8 mouse cellular contexts compared by ENCODE assay signal in the genomic region with DNA sequence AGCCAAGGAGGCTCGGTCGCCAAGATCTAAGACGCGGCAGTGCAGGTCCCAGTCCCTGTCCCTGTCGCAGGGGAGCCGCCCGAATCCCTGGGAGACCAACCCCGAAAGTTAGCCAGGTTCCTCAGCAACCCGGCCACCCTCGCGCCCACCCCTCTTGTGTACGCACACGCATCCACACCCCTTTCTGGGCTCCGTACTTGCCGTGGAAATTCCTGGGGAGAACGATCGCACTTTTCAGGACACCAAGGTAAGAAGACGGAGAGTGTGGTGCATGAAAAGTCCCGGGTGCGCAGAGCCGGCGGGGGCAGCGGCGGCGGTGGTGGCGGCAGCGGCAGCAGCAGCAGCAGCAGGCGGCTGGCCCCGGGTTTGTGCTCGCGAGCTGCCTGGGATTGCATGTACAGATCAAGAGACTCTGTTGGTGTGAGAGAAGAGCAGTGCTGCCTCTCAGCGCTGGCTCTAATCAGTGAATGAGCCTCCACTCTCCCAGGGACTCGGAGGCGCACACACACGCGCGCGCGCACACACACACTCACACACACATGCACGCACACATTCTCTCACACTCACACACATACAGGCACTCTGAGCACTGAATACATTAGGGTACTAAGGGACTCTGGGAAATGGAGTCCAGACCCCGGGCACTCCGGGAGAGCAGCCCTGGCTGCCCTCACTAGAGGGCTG. TPM values are rescaled to one million over a fixed set of nuclear protein-coding genes. Genes with fewer than 3 reads are reported as not detected.
DNase-seq lines count a peak whose midpoint lies in the region; ATAC-seq and TF ChIP-seq lines count a peak whose summit lies in the region.

Rnf220 (minus strand) TSS at position 571 of the 684 bp plus-strand sequence.

- no peak within 1 kb of the TSS for H3K27ac ChIP-seq in ES-E14 (ENCODE audit: insufficient read depth, low read depth, low read length, poor library complexity, severe bottlenecking)
- peak within 1 kb of the TSS; percentile 49 for H3K27ac ChIP-seq in forebrain, embryonic 14.5 days (ENCODE audit: low read depth, low read length)
- no peak within 1 kb of the TSS for H3K27ac ChIP-seq in liver, embryonic 15.5 days (replicated peaks)
- no peak within 1 kb of the TSS for H3K27ac ChIP-seq in olfactory bulb, adult 2 months (ENCODE audit: insufficient read depth, low read depth, low read length)

- no peak for TF ChIP-seq POLR2A in olfactory bulb, adult 2 months (IDR thresholded peaks at IDR 0.05; ENCODE audit: insufficient read depth, low read depth, low read length)

- peak; percentile 60 for DNase-seq in ES-E14 (ENCODE audit: low read depth, low spot score)
- peak; percentile 54 for DNase-seq in adrenal gland, postnatal 25 days
- peak; percentile 89 for DNase-seq in forebrain, embryonic 14.5 days (ENCODE audit: low spot score)
- peak; percentile 39 to 44 for DNase-seq in heart, postnatal 14 days
- DNase-seq in layer of hippocampus, adult 18-20 months (ENCODE audit: low spot score in 2 of 2), result peak in 1 of 2 experiments; percentile 63
- DNase-seq in ovary, adult 18-20 months (ENCODE audit: low spot score), result no peak

- H3K27me3 ChIP-seq in forebrain, embryonic 14.5 days (replicated peaks; ENCODE audit: control insufficient read depth, insufficient read depth, low read length), result peaks cover 26% of the 10 kb centered on the region
- peaks cover 90% of the 10 kb centered on the region for H3K27me3 ChIP-seq in liver, embryonic 15.5 days

- H3K4me2 ChIP-seq in forebrain, embryonic 14.5 days (ENCODE audit: low read length), result peak within 1 kb of the TSS; percentile 78
- H3K4me2 ChIP-seq in liver, embryonic 15.5 days, result peak within 1 kb of the TSS; percentile 87

- peak within 1 kb of the TSS; percentile 78 to 79 for H3K4me3 ChIP-seq in ES-E14 (ENCODE audit: insufficient read depth in 1 of 2, low read depth in 1 of 2, low read length in 2 of 2, poor library complexity in 1 of 2, severe bottlenecking in 1 of 2)
- H3K4me3 ChIP-seq in forebrain, embryonic 14.5 days (ENCODE audit: low read depth, low read length), result peak within 1 kb of the TSS; percentile 39
- peak within 1 kb of the TSS; percentile 60 for H3K4me3 ChIP-seq in liver, embryonic 15.5 days (replicated peaks)
- H3K4me3 ChIP-seq in olfactory bulb, adult 2 months (ENCODE audit: insufficient read depth, low read depth, low read length), result peak within 1 kb of the TSS; percentile 30

- no peak for TF ChIP-seq CTCF in olfactory bulb, adult 2 months (IDR thresholded peaks at IDR 0.05; ENCODE audit: insufficient read depth, low read depth, low read length)

- no peaks in the 10 kb centered on the region for H3K36me3 ChIP-seq in ES-E14 (ENCODE audit: control insufficient read depth, insufficient read depth, low read length, poor library complexity, severe bottlenecking)
- no peaks in the 10 kb centered on the region for H3K36me3 ChIP-seq in forebrain, embryonic 14.5 days (ENCODE audit: control insufficient read depth, insufficient read depth, low read length)
- no peaks in the 10 kb centered on the region for H3K36me3 ChIP-seq in liver, embryonic 15.5 days (replicated peaks)

- H3K9me3 ChIP-seq in ES-E14 (ENCODE audit: control insufficient read depth, insufficient read depth, low read depth, low read length), result no peaks in the 10 kb centered on the region
- H3K9me3 ChIP-seq in forebrain, embryonic 14.5 days (replicated peaks; ENCODE audit: control insufficient read depth, low read length), result no peaks in the 10 kb centered on the region
- no peaks in the 10 kb centered on the region for H3K9me3 ChIP-seq in liver, embryonic 15.5 days (replicated peaks)

- WGBS in forebrain, embryonic 14.5 days, result under 1% methylated on average over 42 of the region's 42 CpGs
- under 1% methylated on average over 42 of the region's 42 CpGs for WGBS in liver, embryonic 15.5 days (ENCODE audit: insufficient replicate concordance)
- WGBS in olfactory bulb, adult 2 months, result 2% methylated on average over 42 of the region's 42 CpGs

- in situ Hi-C loops in ES-E14 (cut with MboI; ENCODE audit: low sequenced_read_pairs in 2 of 2, unreplicated experiment in 2 of 2), result no loop called here

- H3K4me1 ChIP-seq in ES-E14 (ENCODE audit: control insufficient read depth in 2 of 2, insufficient read depth in 2 of 2, low read length in 2 of 2, poor library complexity in 1 of 2), result no peaks in the 10 kb centered on the region
- H3K4me1 ChIP-seq in forebrain, embryonic 14.5 days (ENCODE audit: control insufficient read depth, insufficient read depth, low read length), result peaks cover 13% of the 10 kb centered on the region
- H3K4me1 ChIP-seq in liver, embryonic 15.5 days (replicated peaks), result peaks cover 38% of the 10 kb centered on the region
- H3K4me1 ChIP-seq in olfactory bulb, adult 2 months (ENCODE audit: control insufficient read depth, insufficient read depth, low read length), result peaks cover 29% of the 10 kb centered on the region

- intact Hi-C loops in heart, postnatal 14 days (cut with DNase I), result no loop called here

- H3K9ac ChIP-seq in ES-E14 (ENCODE audit: insufficient read depth, low read depth, low read length, poor library complexity, severe bottlenecking), result peak within 1 kb of the TSS; percentile 73
- H3K9ac ChIP-seq in forebrain, embryonic 14.5 days (ENCODE audit: low read length), result peak within 1 kb of the TSS; percentile 61
- no peak within 1 kb of the TSS; the same call in 1 of the 2 replicates for H3K9ac ChIP-seq in liver, embryonic 15.5 days

- ATAC-seq in forebrain, embryonic 14.5 days, result peak; percentile 86
- ATAC-seq in liver, embryonic 15.5 days (ENCODE audit: insufficient read depth), result peak; percentile 49; the same call in 1 of the 2 replicates

TF ChIP-seq in ES-E14, 5 proteins besides CTCF, POLR2A, EP300 and RAD21:
- TF ChIP-seq HCFC1 (IDR thresholded peaks at IDR 0.05; ENCODE audit: borderline replicate concordance, insufficient read depth, low read length), result peak; percentile 89
- TF ChIP-seq MAFK (IDR thresholded peaks at IDR 0.05; ENCODE audit: insufficient read depth, low read depth, low read length), result no peak
- TF ChIP-seq ZNF384 (IDR thresholded peaks at IDR 0.05; ENCODE audit: low read depth, low read length), result no peak
- TF ChIP-seq CHD2 (IDR thresholded peaks at IDR 0.05; ENCODE audit: low read depth, low read length), result no peak
TF ChIP-seq in ES-E14: peak in this region for 1.

RNA-seq across cellular contexts. Expression of gene Rnf220, which starts in this region (rescaled TPM):
- 130 and 178 TPM in 2 replicates for total RNA-seq in ES-E14 (2012; rRNA removed)
- total RNA-seq in adrenal gland, postnatal 25 days (2021), result 83.6 and 102 TPM in 2 replicates
- polyA plus RNA-seq in forebrain, embryonic 14.5 days (2014; fragmentation: Nextera tagmentation; extraction: Ambion mirVana), result 84.3 and 96.1 TPM in 2 replicates
- total RNA-seq in heart, postnatal 14 days (2021), result 10 to 100 TPM; 31.6 to 35.3 TPM
- total RNA-seq in layer of hippocampus, adult 18-20 months (2021), result 100 to 1,000 TPM; 188 to 194 TPM
- 25.1 and 30.4 TPM in 2 replicates for polyA plus RNA-seq in liver, embryonic 15.5 days (2015; fragmentation: Nextera tagmentation; extraction: Ambion mirVana)
- not detected in 2 replicates for polyA plus RNA-seq in olfactory bulb, adult 2 months (2012; ENCODE audit: insufficient read depth, insufficient read length, low replicate concordance, missing spikeins)
